Mouse (Mus musculus) embryonic facial prominence, embryonic 13.5 days (tissue): ENCODE results near the gene Sema3e. TPM values are rescaled to one million over a fixed set of nuclear protein-coding genes. Genes with fewer than 3 reads are reported as not detected.

ENCODE experiments used
- ATAC-seq: fragments of 200-750 bp; cut with Nextera tagmentation; 2 replicates; pipeline ENCODE4 v1.8.0; 2017; ENCODE audit warnings: low read depth; ENCODE audit not compliant: insufficient number of reproducible peaks, insufficient read depth, low FRiP score, low TSS enrichment
- H3K27ac ChIP-seq: fragments of 300-500 bp; sonication (generic); 2 replicates; pipeline ENCODE4 v1.5.1; 2015; ENCODE audit warnings: moderate library complexity, mild to moderate bottlenecking, inconsistent platforms
- H3K27me3 ChIP-seq: fragments of 300-500 bp; sonication (generic); 2 replicates; pipeline ENCODE4 v1.6.1; 2015; ENCODE audit warnings: mild to moderate bottlenecking, inconsistent platforms
- H3K36me3 ChIP-seq: fragments of 300-500 bp; sonication (generic); 2 replicates; pipeline ENCODE4 v1.6.1; 2015; ENCODE audit warnings: mild to moderate bottlenecking, inconsistent platforms
- H3K4me1 ChIP-seq: fragments of 300-500 bp; sonication (generic); 2 replicates; pipeline ENCODE4 v1.6.1; 2015; ENCODE audit warnings: inconsistent platforms
- H3K4me2 ChIP-seq: fragments of 300-500 bp; sonication (generic); 2 replicates; pipeline ENCODE4 v1.6.1; 2015; ENCODE audit warnings: moderate library complexity, mild to moderate bottlenecking, inconsistent platforms
- H3K4me3 ChIP-seq: fragments of 300-500 bp; sonication (generic); 2 replicates; pipeline ENCODE4 v1.5.1; 2015; ENCODE audit warnings: mild to moderate bottlenecking, inconsistent platforms
- H3K9ac ChIP-seq: fragments of 300-500 bp; sonication (generic); 2 replicates; pipeline ENCODE4 v1.6.1; 2015; ENCODE audit warnings: mild to moderate bottlenecking, inconsistent platforms
- H3K9me3 ChIP-seq: fragments of 300-500 bp; sonication (generic); 2 replicates; pipeline ENCODE4 v1.6.1; 2016; ENCODE audit warnings: inconsistent platforms
- WGBS: fragments of 180-500 bp; shearing (Covaris S2); methylation state at CpG from one replicate; pipeline ENCODE4 v1.1.7; 2015; ENCODE audit warnings: mixed read lengths; 5-methylcytosine and 5-hydroxymethylcytosine counted together
- polyA plus RNA-seq: library from polyadenylated mRNA; unstranded; fragments of >200 nt; fragmentation: Nextera tagmentation; extraction: Ambion mirVana; gene quantifications from 2 replicates; pipeline ENCODE4 v1.2.1, GENCODE M21; 2015

The Sema3e gene
- polyA plus RNA-seq, 1 experiment from 2014 or later = 6.2 TPM

DNA sequence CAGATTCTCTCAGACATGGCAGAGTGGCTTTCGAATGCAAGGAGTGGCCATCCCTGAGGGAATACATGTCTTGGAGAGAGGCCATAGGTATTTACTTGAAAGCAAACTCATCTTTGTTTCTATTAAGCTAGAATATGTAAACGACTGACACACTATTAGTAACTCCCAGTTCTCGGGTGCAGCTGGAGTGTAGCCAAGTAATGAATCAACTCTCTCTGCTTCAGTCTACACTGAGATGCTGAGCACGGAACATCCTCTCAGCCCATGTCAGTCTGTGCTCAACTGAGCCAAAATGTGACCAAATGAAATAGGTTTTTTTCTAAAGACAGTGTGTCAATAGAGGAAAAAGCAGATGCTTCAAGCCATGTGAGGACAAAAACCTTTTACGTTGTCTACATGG lies 137.5 kb downstream of the Sema3e start:
- 81% methylated on average over 5 of the region's 5 CpGs for WGBS
- Histone ChIP-seq H3K9ac (no peak overlapping the region), H3K4me3 (no peak overlapping the region), H3K4me2 (no peak overlapping the region), H3K4me1 (no peaks in the 10 kb centered on the region), H3K27ac (no peak overlapping the region), H3K9me3 (no peaks in the 10 kb centered on the region), H3K36me3 (no peaks in the 10 kb centered on the region), H3K27me3 (no peaks in the 10 kb centered on the region)
- ATAC-seq = no peak

DNA sequence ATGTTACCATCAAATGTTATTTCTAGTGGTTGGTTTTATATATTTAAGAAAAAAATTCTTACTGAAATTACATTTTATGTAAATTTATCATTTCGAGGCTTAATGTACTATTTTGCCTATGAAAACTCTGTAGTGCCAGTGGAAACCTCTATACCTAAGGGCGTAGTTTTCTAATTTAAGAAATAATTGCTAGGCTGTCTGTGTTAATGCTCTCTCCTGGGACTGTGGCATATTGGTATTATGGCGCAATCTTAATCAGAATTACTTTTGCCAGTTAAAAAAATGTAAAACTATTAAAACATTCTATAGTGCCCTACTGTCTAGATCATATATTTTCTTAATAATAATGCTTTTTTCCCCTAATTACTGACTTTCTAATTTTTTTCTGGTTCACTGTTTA lies 138.2 kb downstream of the Sema3e start:
- Histone ChIP-seq H3K4me1 (no peaks in the 10 kb centered on the region), H3K9me3 (no peaks in the 10 kb centered on the region), H3K4me2 (no peak overlapping the region), H3K27me3 (no peaks in the 10 kb centered on the region), H3K9ac (no peak overlapping the region), H3K27ac (no peak overlapping the region), H3K36me3 (no peaks in the 10 kb centered on the region), H3K4me3 (no peak overlapping the region)
- WGBS = 82% methylated on average over 3 of the region's 3 CpGs
- ATAC-seq = no peak

DNA sequence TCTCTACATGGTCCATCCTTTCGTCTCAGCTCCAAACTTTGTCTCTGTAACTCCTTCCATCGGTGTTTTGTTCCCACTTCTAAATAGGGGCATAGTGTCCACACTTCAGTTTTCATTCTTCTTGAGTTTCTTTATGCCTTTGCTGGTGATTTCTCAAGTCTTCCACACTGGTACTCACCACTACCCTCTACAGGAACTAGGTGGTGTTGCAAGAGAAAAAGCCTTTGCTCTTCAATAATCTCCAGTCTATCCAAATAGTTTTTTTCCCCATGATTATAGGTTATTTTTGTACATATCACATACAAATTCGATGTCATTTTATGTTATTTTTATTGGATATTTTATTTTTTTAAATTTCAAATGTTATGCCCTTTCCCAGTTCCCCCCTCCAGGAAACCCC lies 142.7 kb downstream of the Sema3e start:
- ATAC-seq = no peak
- Histone ChIP-seq H3K36me3 (no peaks in the 10 kb centered on the region), H3K9me3 (no peaks in the 10 kb centered on the region), H3K27me3 (no peaks in the 10 kb centered on the region), H3K4me2 (no peak overlapping the region), H3K4me1 (no peaks in the 10 kb centered on the region), H3K4me3 (no peak overlapping the region), H3K27ac (no peak overlapping the region), H3K9ac (no peak overlapping the region)
- 64% methylated on average over 3 of the region's 3 CpGs for WGBS

DNA sequence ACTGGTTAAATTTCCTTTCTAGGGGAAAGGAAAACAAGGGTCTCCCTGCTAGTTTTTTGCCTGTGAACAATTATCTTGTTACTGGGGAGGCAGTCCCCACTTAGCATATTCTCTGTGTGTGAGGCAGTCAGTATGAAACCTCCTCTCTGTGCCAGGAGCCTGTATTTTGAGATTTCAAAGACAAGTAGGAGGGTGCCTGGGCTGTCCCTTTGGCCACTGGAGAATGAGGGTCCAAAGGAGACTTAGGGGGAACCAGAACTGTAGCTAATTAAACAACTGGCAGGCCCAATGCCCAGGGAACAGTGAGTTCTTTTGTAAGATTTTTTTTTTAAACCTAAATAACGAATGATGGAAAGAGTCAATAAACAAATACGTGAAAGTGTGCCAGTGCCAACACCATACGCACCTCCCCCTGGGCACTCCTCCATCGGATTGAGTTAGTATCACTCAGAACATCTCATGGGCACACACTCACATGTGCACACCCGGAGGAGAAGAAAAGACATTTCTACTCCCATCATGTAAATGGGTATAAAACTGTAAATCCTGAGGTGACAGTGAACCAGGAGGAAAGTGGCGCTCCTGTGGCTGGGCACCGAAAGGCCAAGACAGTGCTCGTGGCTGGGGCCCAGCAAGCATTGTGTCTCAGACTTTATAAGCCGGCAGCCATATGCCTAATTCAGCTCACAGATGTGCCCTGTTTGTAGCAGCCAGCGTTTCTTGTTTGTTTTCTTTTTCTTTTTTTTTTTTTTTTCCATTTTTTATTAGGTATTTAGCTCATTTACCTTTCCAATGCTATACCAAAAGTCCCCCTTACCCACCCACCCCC lies 148.5 kb downstream of the Sema3e start:
- peaks cover 6% of the 10 kb centered on the region for H3K4me1 ChIP-seq
- no peak overlapping the region for H3K4me2 ChIP-seq
- H3K36me3 ChIP-seq = no peaks in the 10 kb centered on the region
- no peak for ATAC-seq
- H3K9ac ChIP-seq = no peak overlapping the region
- no peaks in the 10 kb centered on the region for H3K27me3 ChIP-seq
- no peaks in the 10 kb centered on the region for H3K9me3 ChIP-seq
- no peak overlapping the region for H3K27ac ChIP-seq
- H3K4me3 ChIP-seq = no peak overlapping the region
- WGBS = 63% methylated on average over 10 of the region's 10 CpGs

DNA sequence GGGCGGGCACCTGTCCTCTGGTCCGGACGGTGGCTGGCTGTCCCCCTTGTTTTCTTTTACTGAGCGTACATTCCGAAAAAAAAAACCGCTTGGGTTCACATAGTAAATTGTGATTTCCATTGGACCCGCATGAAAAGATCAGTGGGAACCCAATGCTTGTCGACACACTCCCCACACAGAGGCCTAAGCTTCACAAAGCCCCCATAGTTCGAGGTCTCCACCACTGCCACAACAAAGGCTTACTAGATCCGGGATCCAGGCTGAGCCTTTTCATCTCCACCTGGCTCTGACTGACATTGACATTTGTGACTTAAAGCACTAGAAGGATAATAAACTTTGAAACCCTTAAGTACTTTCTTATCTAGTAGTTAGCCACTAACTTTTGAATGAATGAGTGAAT lies 155.5 kb downstream of the Sema3e start:
- H3K36me3 ChIP-seq = no peaks in the 10 kb centered on the region
- no peaks in the 10 kb centered on the region for H3K4me1 ChIP-seq
- no peaks in the 10 kb centered on the region for H3K27me3 ChIP-seq
- H3K27ac ChIP-seq = no peak overlapping the region
- WGBS = 83% methylated on average over 10 of the region's 10 CpGs
- H3K4me3 ChIP-seq = no peak overlapping the region
- H3K9me3 ChIP-seq = no peaks in the 10 kb centered on the region
- ATAC-seq = no peak
- no peak overlapping the region for H3K9ac ChIP-seq
- H3K4me2 ChIP-seq = no peak overlapping the region

DNA sequence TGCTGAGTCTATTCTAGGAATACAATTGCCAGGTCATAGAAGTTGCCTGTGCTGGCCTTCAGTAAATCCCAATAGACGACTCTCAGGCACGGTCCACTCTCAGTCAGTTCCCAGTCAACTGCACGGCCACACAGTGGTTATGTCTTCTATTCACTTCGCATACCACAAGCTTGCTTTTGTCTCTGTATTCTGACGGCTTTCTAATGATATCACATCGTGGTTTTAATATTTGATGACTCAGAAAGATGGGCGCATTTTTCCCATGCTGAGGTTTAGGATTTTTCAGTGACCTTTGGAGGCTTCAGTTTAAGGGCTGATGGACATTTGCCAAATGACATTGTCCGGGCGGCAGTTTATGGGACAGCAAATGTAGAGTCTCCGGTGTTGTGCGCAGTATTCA lies 157.1 kb downstream of the Sema3e start:
- Histone ChIP-seq H3K27me3 (no peaks in the 10 kb centered on the region), H3K9me3 (no peaks in the 10 kb centered on the region), H3K27ac (no peak overlapping the region), H3K4me2 (no peak overlapping the region), H3K4me3 (no peak overlapping the region), H3K9ac (no peak overlapping the region), H3K36me3 (no peaks in the 10 kb centered on the region), H3K4me1 (no peaks in the 10 kb centered on the region)
- ATAC-seq = no peak
- WGBS = 87% methylated on average over 11 of the region's 11 CpGs

DNA sequence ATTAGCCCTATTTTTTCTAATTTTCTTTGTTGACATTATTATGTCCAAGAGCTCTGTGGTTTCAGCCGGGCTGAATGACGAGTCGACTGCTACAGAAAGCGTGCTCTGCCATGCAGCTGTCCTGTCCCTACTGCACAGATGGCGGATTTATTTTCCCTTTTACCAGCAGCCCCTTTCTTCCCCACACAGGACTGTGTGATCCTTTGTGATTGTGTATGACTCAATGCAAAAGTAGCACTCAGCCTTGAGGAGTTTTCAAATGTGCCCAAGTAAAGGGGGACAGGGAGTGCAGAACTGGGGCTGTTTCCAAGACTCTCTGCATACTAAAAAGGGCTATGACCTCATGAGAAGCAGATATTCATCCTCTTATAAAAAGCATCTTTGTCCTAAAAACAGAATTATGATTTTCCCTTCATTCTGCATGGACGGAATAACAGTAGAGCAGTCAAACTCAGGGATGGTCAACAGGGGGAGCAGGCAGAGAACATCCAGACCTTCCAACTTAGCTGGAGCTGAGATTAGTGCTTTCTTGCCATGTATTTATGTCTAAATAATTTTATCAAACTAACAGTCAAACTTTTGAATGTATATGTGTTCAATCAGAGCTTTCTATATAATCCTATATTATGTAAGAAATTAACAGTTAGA lies 170.2 kb downstream of the Sema3e start:
- Histone ChIP-seq H3K9me3 (no peaks in the 10 kb centered on the region), H3K4me1 (no peaks in the 10 kb centered on the region), H3K27ac (no peak overlapping the region), H3K36me3 (no peaks in the 10 kb centered on the region), H3K4me3 (no peak overlapping the region), H3K27me3 (no peaks in the 10 kb centered on the region), H3K9ac (no peak overlapping the region), H3K4me2 (no peak overlapping the region)
- no peak for ATAC-seq
- 69% methylated on average over 6 of the region's 6 CpGs for WGBS

DNA sequence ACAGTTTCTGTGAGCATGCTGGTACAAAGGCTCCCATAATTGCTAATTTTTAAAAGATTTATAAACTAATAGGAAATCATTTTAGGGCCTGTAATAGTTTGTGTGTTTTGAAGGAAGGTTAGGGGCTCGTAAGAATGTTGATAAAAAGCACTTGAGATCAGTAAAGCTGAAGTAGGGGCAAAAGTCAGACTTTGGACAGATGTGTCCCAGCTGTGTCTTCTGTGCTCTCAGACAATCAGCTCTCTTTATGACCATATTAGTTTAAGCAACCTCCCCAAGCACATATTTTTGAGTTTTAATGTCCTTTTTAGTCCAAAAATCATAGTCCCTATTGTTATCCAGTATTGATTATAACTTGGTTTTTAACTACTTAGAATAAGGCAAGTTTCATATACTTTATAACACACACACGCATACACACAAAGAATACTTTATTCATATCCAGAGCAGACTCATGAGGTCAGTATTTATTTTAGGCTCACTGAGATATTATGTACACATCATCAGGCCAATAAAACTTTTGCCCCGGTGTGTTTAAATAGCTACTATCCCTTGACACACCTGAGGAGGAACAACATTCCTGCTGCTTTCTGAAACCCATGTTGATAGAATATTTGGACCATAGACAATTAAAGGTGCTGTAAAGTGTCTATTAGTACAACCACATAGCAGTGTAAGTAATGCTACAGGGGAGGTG lies 173.4 kb downstream of the Sema3e start:
- no peaks in the 10 kb centered on the region for H3K27me3 ChIP-seq

DNA sequence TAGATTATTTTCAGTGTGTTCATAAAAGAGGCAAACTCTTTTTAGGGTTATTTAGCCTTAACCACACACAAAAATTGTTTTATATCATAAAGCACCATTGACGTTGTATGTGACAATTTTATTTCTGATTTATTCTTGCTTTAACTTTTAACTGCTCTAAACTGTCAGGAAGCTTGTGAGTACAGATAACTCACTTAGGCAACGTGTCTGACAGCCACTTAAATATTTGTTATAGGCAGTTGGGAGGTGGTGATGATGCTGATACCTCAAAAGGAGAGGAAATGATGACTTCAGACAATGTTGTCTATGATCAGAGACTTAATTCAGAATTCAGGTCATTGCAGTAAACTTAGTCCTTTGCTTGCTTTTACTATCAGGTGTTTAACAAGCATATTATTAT lies 181.7 kb downstream of the Sema3e start:
- WGBS = 75% methylated on average over 2 of the region's 2 CpGs
- no peaks in the 10 kb centered on the region for H3K4me1 ChIP-seq
- ATAC-seq = no peak
- no peak overlapping the region for H3K4me3 ChIP-seq
- H3K36me3 ChIP-seq = no peaks in the 10 kb centered on the region
- H3K27me3 ChIP-seq = no peaks in the 10 kb centered on the region
- no peaks in the 10 kb centered on the region for H3K9me3 ChIP-seq
- H3K9ac ChIP-seq = no peak overlapping the region
- no peak overlapping the region for H3K4me2 ChIP-seq
- H3K27ac ChIP-seq = no peak overlapping the region

More for the DNA sequence above, 173.4 kb downstream of the Sema3e start:
- Histone ChIP-seq H3K4me3 (no peak overlapping the region), H3K4me1 (no peaks in the 10 kb centered on the region), H3K9ac (no peak overlapping the region), H3K36me3 (no peaks in the 10 kb centered on the region), H3K9me3 (no peaks in the 10 kb centered on the region), H3K27ac (no peak overlapping the region), H3K4me2 (no peak overlapping the region)
- no peak for ATAC-seq
- WGBS = 70% methylated on average over 3 of the region's 3 CpGs

DNA sequence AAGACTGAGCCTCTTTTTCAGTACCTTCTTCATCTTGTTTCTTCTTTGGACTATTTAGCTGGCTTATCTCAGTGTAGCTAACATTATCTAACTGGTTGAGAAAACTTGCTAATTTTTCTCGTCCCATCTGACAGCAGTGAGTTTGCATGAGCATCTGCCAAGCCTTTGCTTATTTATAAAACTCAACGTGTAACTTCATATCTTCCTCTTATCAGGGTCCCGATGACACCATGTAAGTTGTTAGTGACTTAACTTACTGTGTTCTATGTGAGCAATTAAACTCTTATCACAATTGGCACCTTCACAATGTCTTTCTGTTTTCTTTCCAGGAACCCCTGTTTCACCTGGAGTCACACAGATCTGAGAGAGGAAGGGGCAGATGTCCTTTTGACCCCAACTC lies 184.9 kb downstream of the Sema3e start:
- Histone ChIP-seq H3K27me3 (no peaks in the 10 kb centered on the region), H3K4me3 (no peak overlapping the region), H3K9ac (no peak overlapping the region), H3K27ac (no peak overlapping the region), H3K4me1 (no peaks in the 10 kb centered on the region), H3K36me3 (no peaks in the 10 kb centered on the region), H3K4me2 (no peak overlapping the region), H3K9me3 (no peaks in the 10 kb centered on the region)
- WGBS = 63% methylated on average over 3 of the region's 3 CpGs
- no peak for ATAC-seq

DNA sequence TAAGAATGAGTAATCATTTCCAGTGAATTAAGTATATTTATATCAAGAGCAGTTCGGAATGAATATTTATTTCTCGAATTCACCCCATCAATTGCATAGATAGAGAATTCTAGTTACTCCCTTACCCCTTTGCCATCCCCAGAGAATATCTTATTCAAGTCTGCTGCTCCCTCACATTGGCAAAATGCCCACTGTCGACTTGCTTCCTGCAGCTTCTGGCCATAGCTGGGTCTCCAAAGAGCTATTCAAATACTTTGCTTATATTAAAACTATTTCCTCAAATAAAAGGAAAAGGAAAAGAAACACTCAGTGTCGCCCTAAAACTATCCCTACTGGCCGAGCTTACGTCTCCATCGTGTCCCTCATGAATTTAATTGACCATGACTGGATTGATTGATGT lies 191.1 kb downstream of the Sema3e start:
- Histone ChIP-seq H3K9ac (no peak overlapping the region), H3K36me3 (no peaks in the 10 kb centered on the region), H3K27ac (no peak overlapping the region), H3K4me2 (no peak overlapping the region), H3K4me1 (no peaks in the 10 kb centered on the region), H3K4me3 (no peak overlapping the region), H3K27me3 (no peaks in the 10 kb centered on the region), H3K9me3 (no peaks in the 10 kb centered on the region)
- WGBS = 72% methylated on average over 7 of the region's 7 CpGs
- ATAC-seq = no peak

DNA sequence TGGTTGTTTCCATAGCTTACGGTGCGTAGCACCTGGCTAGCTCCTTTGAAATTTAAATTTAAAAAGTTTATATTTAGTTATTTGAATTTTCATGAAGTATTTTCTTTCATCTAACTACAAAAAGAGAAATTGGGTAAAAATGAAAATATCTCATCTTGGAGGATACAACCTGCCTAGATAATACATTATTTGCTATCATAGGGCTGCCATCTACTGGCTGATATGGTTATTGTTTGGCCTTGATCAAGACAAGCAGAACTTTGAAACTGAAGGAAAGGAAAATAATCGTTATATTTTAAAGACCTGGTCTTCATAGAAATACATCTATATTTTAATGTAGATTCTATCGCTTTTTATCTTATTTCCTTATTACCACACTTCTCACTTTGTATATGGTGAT lies 193.6 kb downstream of the Sema3e start:
- no peak for ATAC-seq
- 71% methylated on average over 4 of the region's 4 CpGs for WGBS
- no peaks in the 10 kb centered on the region for H3K36me3 ChIP-seq

More for the DNA sequence above, 193.6 kb downstream of the Sema3e start:
- H3K4me1 ChIP-seq = no peaks in the 10 kb centered on the region
- H3K4me3 ChIP-seq = no peak overlapping the region
- no peak overlapping the region for H3K27ac ChIP-seq
- no peak overlapping the region for H3K4me2 ChIP-seq
- no peaks in the 10 kb centered on the region for H3K27me3 ChIP-seq
- no peak overlapping the region for H3K9ac ChIP-seq
- H3K9me3 ChIP-seq = no peaks in the 10 kb centered on the region
